Comparison of ENCODE assay signal across 20 mouse cellular contexts in genomic region chr9:65292421-65292820, GRCm38 (mm10). TPM values are rescaled to one million over a fixed set of nuclear protein-coding genes. Genes with fewer than 3 reads are reported as not detected.
DNase-seq lines count a peak whose midpoint lies in the region; ATAC-seq and TF ChIP-seq lines count a peak whose summit lies in the region.
"Had no signal": no experiment of that assay in that cellular context is flagged by ENCODE, and none has a peak within 500 bp of the region (broad histone marks: within the 10 kb centered on the region; RNA-seq: fewer than 3 reads in every experiment).

No protein-coding gene starts in this region.

- no peaks in the 10 kb centered on the region for H3K27me3 ChIP-seq in heart, embryonic 12.5 days (replicated peaks)
- H3K27me3 ChIP-seq in MEL (ENCODE audit: control insufficient read depth in 1 of 2, insufficient read depth in 2 of 2, low read length in 2 of 2) = no peaks in the 10 kb centered on the region
- no peaks in the 10 kb centered on the region for H3K27me3 ChIP-seq in midbrain, postnatal 0 days (ENCODE audit: insufficient read depth, low read length)
- H3K27me3 ChIP-seq: embryonic facial prominence, embryonic 12.5 days; forebrain, embryonic 13.5 days; hindbrain, embryonic 12.5 days; midbrain, embryonic 12.5 days; neural tube, embryonic 15.5 days had no signal

- peaks cover 2% of the 10 kb centered on the region for H3K36me3 ChIP-seq in heart, embryonic 12.5 days
- peaks cover 3 to 10% of the 10 kb centered on the region in 2 experiments for H3K36me3 ChIP-seq in MEL (ENCODE audit: control insufficient read depth in 1 of 2, insufficient read depth in 2 of 2, low read length in 2 of 2)
- H3K36me3 ChIP-seq in midbrain, postnatal 0 days (ENCODE audit: insufficient read depth, low read length) = peaks cover 2% of the 10 kb centered on the region; the same call in 1 of the 2 replicates
- H3K36me3 ChIP-seq: hindbrain, embryonic 12.5 days had no signal

- peaks cover 12% of the 10 kb centered on the region for H3K4me1 ChIP-seq in heart, embryonic 12.5 days (replicated peaks)
- H3K4me1 ChIP-seq in MEL (ENCODE audit: control insufficient read depth in 1 of 2, insufficient read depth in 2 of 2, low read length in 2 of 2) = peaks cover 9 to 14% of the 10 kb centered on the region in 2 experiments; a peak in 3 of 4 replicates
- H3K4me1 ChIP-seq in midbrain, postnatal 0 days (ENCODE audit: insufficient read depth, low read length) = no peaks in the 10 kb centered on the region; the same call in 1 of the 2 replicates

- no peaks in the 10 kb centered on the region for H3K9me3 ChIP-seq in heart, embryonic 12.5 days (replicated peaks)
- peaks cover 3% of the 10 kb centered on the region for H3K9me3 ChIP-seq in MEL (replicated peaks; ENCODE audit: insufficient read depth, low read length)
- H3K9me3 ChIP-seq in midbrain, postnatal 0 days (ENCODE audit: low read length) = no peaks in the 10 kb centered on the region
- H3K9me3 ChIP-seq: embryonic facial prominence, embryonic 12.5 days; forebrain, embryonic 13.5 days; hindbrain, embryonic 12.5 days; midbrain, embryonic 12.5 days; neural tube, embryonic 15.5 days had no signal

- H3K4me2 ChIP-seq in heart, embryonic 12.5 days = 0 out of 2 replicates have a peak overlapping the region, but pooled peaks have one; percentile 77
- H3K4me2 ChIP-seq in midbrain, postnatal 0 days (ENCODE audit: low read depth, low read length, poor library complexity, severe bottlenecking) = no peak overlapping the region

- WGBS in heart, embryonic 12.5 days = 77% methylated on average over 3 of the region's 3 CpGs
- WGBS in midbrain, postnatal 0 days = 96% methylated on average over 3 of the region's 3 CpGs

- ATAC-seq in heart, embryonic 12.5 days (ENCODE audit: insufficient number of reproducible peaks, low FRiP score) = no peak
- no peak for ATAC-seq in midbrain, postnatal 0 days (ENCODE audit: low FRiP score)
- ATAC-seq: forebrain, embryonic 13.5 days; intestine, postnatal 0 days had no signal

- TF ChIP-seq POLR2A in MEL (IDR thresholded peaks at IDR 0.05; ENCODE audit: control insufficient read depth in 1 of 2, insufficient read depth in 1 of 2, low read depth in 1 of 2, low read length in 2 of 2, poor library complexity in 1 of 2) = no peak

- no peak overlapping the region for H3K27ac ChIP-seq in heart, embryonic 12.5 days (ENCODE audit: poor library complexity, severe bottlenecking)
- no peak overlapping the region for H3K27ac ChIP-seq in MEL (ENCODE audit: control insufficient read depth, low read depth, low read length)
- H3K27ac ChIP-seq in midbrain, postnatal 0 days (ENCODE audit: low read depth, low read length) = no peak overlapping the region
- H3K27ac ChIP-seq: forebrain, embryonic 13.5 days; hindbrain, embryonic 12.5 days; midbrain, embryonic 12.5 days had no signal

- peaks cover 16% of the 10 kb centered on the region for H3K79me2 ChIP-seq in MEL (ENCODE audit: control insufficient read depth, insufficient read depth, low read length, poor library complexity)

- no peak for DNase-seq in heart, adult 8-10 months (ENCODE audit: low spot score)
- DNase-seq in 416B (ENCODE audit: low read depth) = peak; percentile 58
- DNase-seq in MEL (ENCODE audit: low read depth, low spot score) = peak; percentile 18
- peak; percentile 24 for DNase-seq in induced T-regulatory cell, adult 2 months (ENCODE audit: low read depth)
- DNase-seq in left cerebral cortex, postnatal 4 days = no peak
- no peak for DNase-seq in midbrain, postnatal 0 days (ENCODE audit: low spot score)
- DNase-seq: cerebellum, adult 18-20 months; lung, adult 2 months; lung, postnatal 4 days; thymus, postnatal 14 days had no signal

- TF ChIP-seq EP300 in MEL (IDR thresholded peaks at IDR 0.05; ENCODE audit: low read depth in 1 of 2, low read length in 2 of 2) = no peak

- H3K9ac ChIP-seq in heart, embryonic 12.5 days = no peak overlapping the region
- no peak overlapping the region for H3K9ac ChIP-seq in MEL (ENCODE audit: control insufficient read depth, low read depth, low read length, poor library complexity, severe bottlenecking)
- H3K9ac ChIP-seq in midbrain, postnatal 0 days (replicated peaks; ENCODE audit: low read length, poor library complexity, severe bottlenecking) = no peak overlapping the region
- H3K9ac ChIP-seq: midbrain, embryonic 12.5 days had no signal

- TF ChIP-seq RAD21 in MEL (IDR thresholded peaks at IDR 0.05; ENCODE audit: low read depth, low read length) = no peak

- intact Hi-C loops in left cerebral cortex, postnatal 4 days (cut with DNase I) = no loop called here

- no peak overlapping the region for H3K4me3 ChIP-seq in heart, embryonic 12.5 days
- no peak overlapping the region for H3K4me3 ChIP-seq in MEL (ENCODE audit: control insufficient read depth in 1 of 2, insufficient read depth in 1 of 2, low read depth in 2 of 2, low read length in 2 of 2)
- H3K4me3 ChIP-seq in midbrain, postnatal 0 days (ENCODE audit: low read depth, low read length) = no peak overlapping the region

- TF ChIP-seq CTCF in MEL (IDR thresholded peaks at IDR 0.05 in 2 of 3, conservative IDR thresholded peaks at IDR 0.05 in 1 of 3; ENCODE audit: control insufficient read depth in 1 of 3, insufficient read depth in 1 of 3, low read depth in 2 of 3, low read length in 3 of 3, poor library complexity in 1 of 3, severe bottlenecking in 1 of 3) = no peak
- no peak for TF ChIP-seq CTCF in midbrain, postnatal 0 days (IDR thresholded peaks at IDR 0.05)

TF ChIP-seq in MEL, 35 proteins besides CTCF, POLR2A, EP300 and RAD21:
- TF ChIP-seq ZNF384 (IDR thresholded peaks at IDR 0.05; ENCODE audit: low read depth, low read length) (no peak), TAL1 (IDR thresholded peaks at IDR 0.05; ENCODE audit: low read length) (no peak), MYC (IDR thresholded peaks at IDR 0.05; ENCODE audit: low read depth, low read length) (0 out of 2 replicates have a peak, but pooled peaks have one; percentile 24), NRF1 (IDR thresholded peaks at IDR 0.05; ENCODE audit: insufficient read depth, low read depth, low read length, poor library complexity, severe bottlenecking) (no peak), E2F4 (IDR thresholded peaks at IDR 0.05; ENCODE audit: borderline replicate concordance, low read depth, low read length) (no peak), MAX (IDR thresholded peaks at IDR 0.05; ENCODE audit: low read length) (0 out of 2 replicates have a peak, but pooled peaks have one; percentile 37), MAZ (IDR thresholded peaks at IDR 0.05; ENCODE audit: low read depth, low read length) (no peak), POLR2AphosphoS5 (IDR thresholded peaks at IDR 0.05; ENCODE audit: borderline replicate concordance, low read depth, low read length) (no peak)

RNA-seq across cellular contexts. Expression of gene Clpx, which starts 1.6 kb away (rescaled TPM):
- polyA plus RNA-seq in heart, embryonic 12.5 days (2016; fragmentation: Nextera tagmentation; extraction: Ambion mirVana) = 44.6 and 45.2 TPM in 2 replicates
- 100 to 1,000 TPM in 2 of 4 experiments, 10 to 100 TPM in 2; 82.7 to 113 (median 100) TPM for total RNA-seq in heart, adult 8-10 months (2022)
- total RNA-seq in MEL (2012; rRNA removed) = 38.7 and 38.8 TPM in 2 replicates
- polyA plus RNA-seq in MEL (2012; ENCODE audit: insufficient read depth in 1 of 2, insufficient read length in 2 of 2, low read depth in 1 of 2, low replicate concordance in 2 of 2, missing spikeins in 1 of 2) = 10 to 100 TPM in 1 of 2 experiments, not detected in 1; 32.4 TPM
- total RNA-seq in left cerebral cortex, postnatal 4 days (2021) = 10 to 100 TPM; 26.0 to 27.4 TPM
- total RNA-seq in midbrain, postnatal 0 days (2014; rRNA removed) = 20.6 and 30.4 TPM in 2 replicates
- 36.3 and 40.1 TPM in 2 replicates for polyA plus RNA-seq in midbrain, postnatal 0 days (2015; fragmentation: Nextera tagmentation; extraction: Ambion mirVana)

RNA-seq across cellular contexts. Expression of gene Cilp, which starts 27.4 kb away (rescaled TPM):
- 0.17 TPM in 1 of 2 replicates, not detected in the other for polyA plus RNA-seq in heart, embryonic 12.5 days (2016; fragmentation: Nextera tagmentation; extraction: Ambion mirVana)
- total RNA-seq in heart, adult 8-10 months (2022) = 1 to 10 TPM; 1.5 to 2.8 (median 2.4) TPM
- total RNA-seq in MEL (2012; rRNA removed) = not detected in 2 replicates
- polyA plus RNA-seq in MEL (2012; ENCODE audit: insufficient read depth in 1 of 2, insufficient read length in 2 of 2, low read depth in 1 of 2, low replicate concordance in 2 of 2, missing spikeins in 1 of 2) = under 1 TPM in 1 of 2 experiments, not detected in 1; 0.01 TPM
- not detected for total RNA-seq in left cerebral cortex, postnatal 4 days (2021)
- 0.09 and 0.60 TPM in 2 replicates for total RNA-seq in midbrain, postnatal 0 days (2014; rRNA removed)
- polyA plus RNA-seq in midbrain, postnatal 0 days (2015; fragmentation: Nextera tagmentation; extraction: Ambion mirVana) = 0.15 TPM in 2 replicates
- total RNA-seq: granulocyte monocyte progenitor cell, adult 5-6 weeks; layer of hippocampus, adult 18-20 months; left cerebral cortex, postnatal 36 days had no signal

RNA-seq across cellular contexts. Expression of gene Pdcd7, which starts 53.5 kb away (rescaled TPM):
- 9.5 and 9.9 TPM in 2 replicates for polyA plus RNA-seq in heart, embryonic 12.5 days (2016; fragmentation: Nextera tagmentation; extraction: Ambion mirVana)
- total RNA-seq in heart, adult 8-10 months (2022) = 10 to 100 TPM; 13.3 to 16.8 (median 16.0) TPM
- total RNA-seq in MEL (2012; rRNA removed) = 20.3 and 22.8 TPM in 2 replicates
- 10 to 100 TPM in 1 of 2 experiments, not detected in 1; 34.5 TPM for polyA plus RNA-seq in MEL (2012; ENCODE audit: insufficient read depth in 1 of 2, insufficient read length in 2 of 2, low read depth in 1 of 2, low replicate concordance in 2 of 2, missing spikeins in 1 of 2)
- total RNA-seq in left cerebral cortex, postnatal 4 days (2021) = 10 to 100 TPM; 24.6 to 24.7 TPM
- 16.4 and 23.4 TPM in 2 replicates for total RNA-seq in midbrain, postnatal 0 days (2014; rRNA removed)
- polyA plus RNA-seq in midbrain, postnatal 0 days (2015; fragmentation: Nextera tagmentation; extraction: Ambion mirVana) = 7.7 and 11.0 TPM in 2 replicates

Comparison
In these comparisons a context has a peak if more than half of its experiments do, and no peak if none do; other contexts are left out.
1. DNase-seq: peak in 416B (single experiment), MEL (single experiment) and induced T-regulatory cell, adult 2 months (single experiment); none in heart, adult 8-10 months (single experiment), left cerebral cortex, postnatal 4 days (single experiment) and midbrain, postnatal 0 days (single experiment).